Mouse (Mus musculus) heart, embryonic 11.5 days (tissue): ENCODE measurements around the gene Scgb1b10. TPM values are rescaled to one million over a fixed set of nuclear protein-coding genes. Genes with fewer than 3 reads are reported as not detected.
"Not testable (repeated sequence)": the region's sequence is repeated elsewhere in the genome, so short reads cannot be mapped to it uniquely, and the experiment has no call there.

Experiments
- ATAC-seq: fragments of 200-750 bp; cut with Nextera tagmentation; replicated peaks from 2 replicates; pipeline ENCODE4 v1.8.0; 2017; ENCODE audit warnings: moderate library complexity; ENCODE audit not compliant: insufficient number of reproducible peaks, low FRiP score, low TSS enrichment
- H3K27ac ChIP-seq: fragments of 300-500 bp; sonication (generic); 2 replicates; pipeline ENCODE4 v1.5.1; 2014; ENCODE audit warnings: mild to moderate bottlenecking, low read depth, low read length
- H3K27me3 ChIP-seq: fragments of 300-500 bp; sonication (generic); 2 replicates; pipeline ENCODE4 v1.6.1; 2014; ENCODE audit warnings: mild to moderate bottlenecking, low read length, mixed read lengths; ENCODE audit not compliant: control insufficient read depth, insufficient read depth
- H3K36me3 ChIP-seq: fragments of 300-500 bp; sonication (generic); 2 replicates; pipeline ENCODE4 v1.6.1; 2014; ENCODE audit warnings: mild to moderate bottlenecking, low read length, moderate library complexity, mixed read lengths; ENCODE audit not compliant: control insufficient read depth, insufficient read depth
- H3K4me1 ChIP-seq: fragments of 300-500 bp; sonication (generic); 2 replicates; pipeline ENCODE4 v1.6.1; 2014; ENCODE audit warnings: low read length; ENCODE audit not compliant: control insufficient read depth, insufficient read depth
- H3K4me2 ChIP-seq: fragments of 300-500 bp; sonication (generic); 2 replicates; pipeline ENCODE4 v1.6.1; 2014; ENCODE audit warnings: mild to moderate bottlenecking, moderate library complexity
- H3K4me3 ChIP-seq: fragments of 300-500 bp; sonication (generic); 2 replicates; pipeline ENCODE4 v1.5.1; 2014; ENCODE audit warnings: low read depth, low read length
- H3K9ac ChIP-seq: fragments of 300-500 bp; sonication (generic); 2 replicates; pipeline ENCODE4 v1.6.1; 2014; ENCODE audit warnings: mild to moderate bottlenecking, low read depth, low read length, moderate library complexity
- H3K9me3 ChIP-seq: fragments of 300-500 bp; sonication (generic); replicated peaks from 2 replicates; pipeline ENCODE4 v1.6.1; 2016; ENCODE audit warnings: low read length; ENCODE audit not compliant: control insufficient read depth
- polyA plus RNA-seq: library from polyadenylated mRNA; unstranded; fragments of >200 nt; fragmentation: Nextera tagmentation; extraction: Ambion mirVana; gene quantifications from 2 replicates; pipeline ENCODE4 v1.2.1, GENCODE M21; 2014

The Scgb1b10 gene
- polyA plus RNA-seq, result not detected in 2 replicates

- not testable (repeated sequence) for H3K36me3 ChIP-seq, H3K27ac ChIP-seq, H3K9ac ChIP-seq, H3K4me1 ChIP-seq, H3K4me3 ChIP-seq, ATAC-seq, H3K9me3 ChIP-seq, H3K4me2 ChIP-seq, H3K27me3 ChIP-seq
Observed at GRCm38 (mm10) chr7:32100553-32100952, at the start of gene Scgb1b10. TSS of gene Scgb1b10 (plus strand) at chr7:32100853.

Other genes starting within 250 kb of the Scgb1b10 start
- gene Scgb2b11, start 110.3 kb downstream of the Scgb1b10 start, polyA plus RNA-seq, result not detected in 2 replicates
- gene Scgb1b11, start 122.0 kb downstream of the Scgb1b10 start, polyA plus RNA-seq, result not detected in 2 replicates
- not detected in 2 replicates for gene Scgb2b12, start 226.4 kb downstream of the Scgb1b10 start, polyA plus RNA-seq
- gene Scgb1b12, start 233.3 kb downstream of the Scgb1b10 start, polyA plus RNA-seq, result not detected in 2 replicates